Mouse (Mus musculus) T-helper 2 cell (primary cell): ENCODE measurements at regions not wholly inside any gene's neighbourhood (a gene's known extent, or its start where the extent isn't known, plus 50 kb on each side); places are given as distances from the start of the nearest gene placed in this dataset.

ENCODE experiments used
- in situ Hi-C: fragments of 300-600 bp; cut with MboI, MseI; formaldehyde crosslinking; loops from one replicate; pipeline ENCODE4 v1.15.1; 2025; ENCODE audit warnings: high pct_unique_total_duplicates

- in situ Hi-C loops, result no loop called here
Observed at GRCm38 (mm10) chr3:130978986-130979642, 131.2 kb upstream of the Lef1 start.

DNA sequence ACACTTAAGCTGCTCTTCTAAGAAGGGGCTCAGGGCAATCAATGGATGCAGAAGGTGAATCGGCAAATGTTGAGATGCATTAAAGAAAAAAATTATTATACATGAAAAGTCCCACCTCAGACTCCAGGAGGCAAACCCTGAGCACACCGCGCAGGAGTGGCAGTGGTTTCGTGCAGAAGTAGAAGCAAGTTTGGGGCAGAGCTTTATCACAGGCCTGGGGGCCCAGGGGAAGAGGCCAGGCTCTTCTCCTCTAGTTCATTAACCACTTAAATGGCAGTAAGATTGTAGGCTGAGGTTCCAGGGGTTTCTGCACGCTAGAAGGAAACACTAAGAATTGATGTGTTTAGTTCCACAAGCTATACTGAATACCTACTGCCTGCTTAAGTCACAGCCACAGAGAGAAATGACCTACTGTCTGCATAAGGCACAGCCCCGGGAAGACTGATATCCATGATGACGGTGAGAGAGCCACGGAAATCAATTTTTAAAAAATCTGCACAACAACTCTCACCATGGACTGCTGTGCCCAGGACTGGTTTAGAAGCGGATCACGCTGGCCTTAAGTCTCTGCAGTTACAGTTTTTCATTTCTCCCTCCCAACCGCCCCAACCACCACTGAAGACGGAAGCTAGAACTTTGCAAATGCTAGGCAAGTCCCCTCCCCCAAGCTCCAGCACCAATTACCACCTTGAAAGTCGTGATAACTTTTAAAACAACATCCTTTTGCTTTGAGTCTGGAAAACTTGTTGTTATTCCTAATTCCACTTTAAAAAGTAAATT is 132.2 kb upstream of the Lef1 start:
- in situ Hi-C loops, result no loop called here

DNA sequence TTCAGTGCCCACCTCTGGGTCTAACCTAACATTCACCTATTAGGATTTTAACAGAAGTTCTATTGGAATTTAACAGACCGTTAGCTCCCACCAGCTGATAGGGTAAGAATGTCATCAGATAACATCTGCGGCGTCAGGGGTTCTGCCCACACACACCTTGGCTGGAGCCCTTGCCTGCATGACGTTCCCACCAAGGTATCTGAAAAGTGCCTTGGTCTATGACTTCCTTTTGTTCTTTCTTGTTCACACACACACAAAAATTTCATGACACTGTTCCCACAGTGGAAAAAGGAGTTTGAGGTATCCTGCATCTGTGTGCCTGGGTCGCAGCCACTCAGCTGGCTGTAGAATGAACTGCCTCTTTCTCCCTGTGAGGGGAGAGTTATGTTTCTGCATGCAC is 134.1 kb upstream of the Lef1 start:
- in situ Hi-C loops, result no loop called here

DNA sequence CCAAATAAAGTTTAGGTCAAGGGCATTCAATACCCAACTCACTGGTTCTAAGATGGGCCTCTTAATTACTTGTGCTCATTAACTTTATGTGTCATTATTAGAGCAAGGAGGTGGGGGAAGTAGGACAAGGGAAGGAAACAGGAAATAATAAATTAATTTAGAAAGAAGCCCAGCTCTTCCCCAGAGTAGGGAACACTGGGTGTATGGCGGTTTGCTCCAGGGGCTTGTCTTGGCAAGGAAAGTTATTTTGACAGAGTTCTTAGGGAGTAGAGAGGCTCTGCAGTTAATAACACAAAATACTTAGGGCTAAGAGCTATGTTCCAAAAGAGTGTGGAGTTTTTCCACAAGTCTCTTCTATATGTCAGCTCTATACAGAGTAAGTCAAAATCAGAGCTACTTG is 135.0 kb upstream of the Lef1 start:
- in situ Hi-C loops, result no loop called here

DNA sequence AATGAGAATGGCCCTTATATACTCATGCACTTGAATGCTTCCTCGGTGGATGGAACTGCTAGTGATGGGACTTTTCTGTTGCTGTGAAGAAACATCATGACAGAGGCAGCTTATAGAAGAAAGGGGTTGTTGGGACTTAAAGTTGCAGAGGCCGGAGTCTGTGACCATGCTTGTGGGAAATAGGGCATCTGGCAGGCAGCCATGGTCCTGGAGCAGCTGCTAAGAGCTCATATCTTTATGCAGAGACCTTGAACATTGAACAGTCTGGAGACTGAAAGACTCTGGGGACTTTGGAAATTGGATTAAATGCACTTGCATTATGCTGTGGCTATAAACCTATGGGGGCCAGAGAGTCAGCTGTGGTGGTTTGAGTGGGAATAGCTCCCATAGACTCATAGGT is 138.1 kb upstream of the Lef1 start:
- in situ Hi-C loops, result no loop called here

DNA sequence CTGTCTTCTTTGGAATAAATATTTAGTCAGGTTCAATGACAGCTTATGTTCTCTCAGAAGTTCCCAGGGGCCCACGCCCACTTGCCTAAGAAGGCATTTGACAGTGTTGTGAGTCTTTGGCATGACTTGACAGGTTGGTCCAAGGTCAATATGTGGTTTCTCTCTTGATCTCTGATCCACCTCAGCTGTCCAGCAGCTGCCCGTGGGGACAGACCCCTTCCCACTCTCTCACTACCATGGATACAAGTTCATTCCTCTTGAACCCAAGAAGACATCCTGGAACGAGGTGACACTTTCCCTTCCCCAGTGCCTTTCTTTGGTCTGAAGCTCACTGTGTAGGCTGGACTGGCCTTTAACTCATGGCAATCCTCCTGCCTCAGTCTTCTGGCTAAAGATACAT is 145.0 kb upstream of the Lef1 start:
- in situ Hi-C loops, result no loop called here

- in situ Hi-C loops, result no loop called here
Observed at GRCm38 (mm10) chr3:130964088-130964487, 146.2 kb upstream of the Lef1 start.

DNA sequence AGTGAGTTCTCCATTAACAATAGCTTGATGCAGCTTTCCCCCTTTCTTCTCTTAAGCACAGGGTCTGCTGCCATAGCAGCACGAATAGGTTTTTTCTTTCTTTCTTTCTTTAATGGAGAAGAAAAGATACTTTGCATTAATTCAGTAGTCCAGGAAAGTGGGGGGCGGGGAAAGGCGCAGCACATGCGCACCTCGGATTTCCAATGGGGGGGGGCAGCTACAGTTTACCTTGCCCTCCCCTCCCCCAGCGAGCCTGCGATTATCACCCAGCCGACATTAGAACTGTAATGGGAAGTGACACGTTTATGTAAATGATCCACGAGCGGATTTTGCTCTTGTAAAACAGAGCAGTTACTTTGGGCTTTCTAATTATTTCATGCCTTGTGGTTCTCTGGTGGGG is 146.6 kb upstream of the Lef1 start:
- in situ Hi-C loops, result no loop called here

DNA sequence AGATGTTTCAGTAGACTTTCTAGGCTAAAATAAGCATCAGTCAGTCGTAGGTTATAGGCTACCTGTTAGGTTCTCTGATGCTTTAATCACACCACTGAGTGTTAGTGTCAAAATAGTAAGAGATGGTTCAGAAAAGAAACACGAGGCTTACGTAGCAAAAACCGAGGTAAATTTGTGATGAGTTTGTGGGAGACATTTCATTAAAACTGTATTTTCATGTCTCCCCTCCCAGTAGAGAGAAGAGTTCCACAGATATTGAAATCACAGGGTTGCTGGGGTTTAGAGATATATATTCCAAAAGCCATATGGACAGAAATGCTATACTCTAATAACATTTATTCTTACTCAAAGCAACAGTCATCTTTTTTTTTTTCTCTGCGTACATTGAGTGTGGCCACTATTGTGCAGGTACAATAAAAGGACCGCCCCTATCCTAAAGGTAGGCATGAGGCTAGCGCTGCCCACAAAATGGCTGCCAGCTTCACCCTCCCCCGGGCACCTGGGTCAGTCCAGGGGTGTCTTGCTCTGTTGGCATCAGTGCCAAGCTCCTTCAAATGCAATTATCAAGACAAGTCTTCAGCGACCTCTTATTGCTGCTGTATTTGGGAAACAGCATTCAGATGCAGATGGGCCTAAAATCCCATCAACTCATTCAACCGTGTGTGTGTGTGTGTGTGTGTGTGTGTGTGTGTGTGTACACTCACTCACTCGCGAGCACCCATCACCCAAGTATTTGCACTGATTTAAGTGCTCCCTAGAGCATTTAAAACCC is 147.4 kb upstream of the Lef1 start:
- in situ Hi-C loops, result no loop called here

DNA sequence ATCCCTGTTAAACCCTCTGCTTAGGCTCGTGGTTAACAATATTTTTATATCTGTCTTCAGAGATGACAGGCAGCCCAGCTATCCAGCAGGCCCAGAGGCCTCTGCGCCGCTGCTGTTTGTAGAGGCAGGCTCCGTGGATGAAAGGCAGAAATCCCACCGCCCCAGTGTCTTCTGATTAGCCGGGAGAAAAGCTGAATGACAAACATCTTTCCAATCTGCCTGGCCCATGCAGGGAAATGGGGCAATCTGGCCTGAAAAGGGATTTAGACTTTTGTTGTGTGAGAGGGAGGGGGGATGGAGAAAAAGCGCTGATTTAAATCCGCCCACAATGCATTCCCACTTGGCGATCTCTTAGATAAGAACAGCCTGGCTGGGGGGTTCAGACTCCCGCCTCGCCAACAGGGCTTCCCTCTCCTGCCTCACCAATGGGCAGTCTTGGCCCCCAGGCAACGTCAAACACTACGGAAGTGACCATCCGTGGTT is 148.1 kb upstream of the Lef1 start:
- in situ Hi-C loops, result no loop called here

DNA sequence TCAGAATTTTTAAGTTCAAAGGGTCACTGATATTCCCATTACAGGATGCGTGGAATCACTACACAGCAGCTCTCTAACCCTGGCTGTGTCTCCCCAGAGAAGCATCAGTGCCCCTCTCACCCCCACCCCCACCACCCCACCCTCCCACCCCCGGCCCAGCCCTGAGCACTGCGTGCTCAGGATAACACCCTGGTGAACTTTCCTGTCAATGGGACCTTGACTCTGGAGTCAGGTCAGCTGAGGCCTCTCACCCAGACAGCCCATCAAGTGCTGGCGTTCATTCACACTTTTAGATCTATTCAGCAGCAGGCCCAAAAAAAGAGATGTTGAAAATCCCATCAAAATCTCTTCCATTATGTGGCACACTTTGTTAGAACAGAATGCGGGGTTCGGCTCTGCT is 148.6 kb upstream of the Lef1 start:
- in situ Hi-C loops, result no loop called here

- in situ Hi-C loops, result loop anchor here (10.0 kb wide), 1 partner anchor 509 kb away; no protein-coding TSS in a partner anchor
Observed at GRCm38 (mm10) chr3:130955958-130956357, 154.3 kb upstream of the Lef1 start.

DNA sequence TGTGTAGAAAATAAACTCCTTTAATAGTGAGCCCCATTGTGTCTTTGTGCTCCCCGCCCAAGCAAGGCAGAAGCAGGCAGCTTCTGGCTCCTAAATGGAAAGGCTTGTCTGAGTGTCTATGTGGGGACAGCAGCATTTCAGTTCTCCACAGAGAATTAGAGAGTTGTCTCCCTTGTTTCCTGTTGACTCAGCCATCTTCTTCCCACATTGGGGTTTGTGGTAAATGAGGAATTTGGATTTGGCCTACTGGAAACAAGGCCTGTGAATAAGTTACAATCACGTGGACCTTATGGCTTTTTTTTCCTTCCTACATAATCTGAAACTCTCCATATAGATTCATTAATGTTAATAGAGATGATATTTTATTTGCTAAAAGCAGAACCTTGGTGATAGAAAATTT is 158.9 kb upstream of the Lef1 start:
- in situ Hi-C loops, result loop anchor here (10.0 kb wide), 1 partner anchor 513 kb away; no protein-coding TSS in a partner anchor

DNA sequence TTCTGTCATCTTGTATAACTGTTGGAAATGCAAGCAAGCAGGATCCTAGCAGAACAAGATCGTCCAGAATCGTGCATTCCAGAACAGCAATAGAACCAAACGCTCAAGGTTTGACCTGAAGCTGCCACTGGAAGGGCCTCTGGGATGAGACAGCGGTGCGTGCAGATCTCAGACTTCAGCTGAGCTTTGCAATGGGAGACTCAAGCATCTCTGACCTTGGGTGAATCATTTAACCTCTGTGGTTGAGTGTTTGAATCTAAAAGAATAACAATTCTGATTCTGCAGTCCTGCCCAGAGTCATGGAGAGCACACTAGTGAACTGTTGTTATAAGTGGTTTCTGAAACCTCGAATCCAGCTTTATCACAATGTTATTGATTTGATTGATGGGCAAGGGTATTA is 159.4 kb upstream of the Lef1 start:
- in situ Hi-C loops, result loop anchor here (10.0 kb wide), 1 partner anchor 514 kb away; no protein-coding TSS in a partner anchor

DNA sequence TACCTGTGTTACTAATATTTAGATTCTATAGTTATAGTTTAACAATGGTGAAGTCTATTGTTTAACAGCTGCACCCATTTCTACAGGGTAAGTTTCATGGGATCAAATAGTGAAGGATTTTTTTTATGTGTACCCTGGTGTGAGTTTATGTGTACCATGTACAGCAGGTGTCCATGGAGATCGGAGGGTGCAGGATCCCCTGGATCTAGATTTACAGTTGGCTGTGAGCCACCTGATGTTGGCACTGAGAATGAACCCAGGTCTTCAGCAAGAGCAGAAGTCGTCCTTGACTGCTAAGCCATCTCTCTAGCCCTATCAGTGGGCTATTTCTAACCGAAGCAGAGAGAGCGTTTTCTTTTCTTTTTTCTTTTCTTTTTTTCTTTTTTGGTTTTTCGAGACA is 162.4 kb upstream of the Lef1 start:
- in situ Hi-C loops, result no loop called here

DNA sequence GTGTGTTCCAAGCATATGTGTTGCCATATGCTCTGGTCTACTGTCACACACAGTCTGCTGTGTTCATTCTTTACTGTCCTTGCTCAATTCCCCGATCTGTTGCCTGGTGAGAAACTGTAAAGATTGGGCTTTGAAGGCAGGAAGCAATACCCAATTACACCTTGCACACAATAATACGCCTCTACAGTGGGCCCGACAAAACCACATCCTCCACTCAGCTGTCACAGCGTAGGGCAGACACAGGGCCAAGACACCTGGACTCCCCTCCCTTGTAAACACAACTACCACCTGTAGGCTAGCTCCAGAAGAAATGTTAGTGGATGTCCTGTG is 163.0 kb upstream of the Lef1 start:
- in situ Hi-C loops, result no loop called here

GRCm38 (mm10) chr3:130946576-130947276 is 163.5 kb upstream of the Lef1 start:
- in situ Hi-C loops, result no loop called here

DNA sequence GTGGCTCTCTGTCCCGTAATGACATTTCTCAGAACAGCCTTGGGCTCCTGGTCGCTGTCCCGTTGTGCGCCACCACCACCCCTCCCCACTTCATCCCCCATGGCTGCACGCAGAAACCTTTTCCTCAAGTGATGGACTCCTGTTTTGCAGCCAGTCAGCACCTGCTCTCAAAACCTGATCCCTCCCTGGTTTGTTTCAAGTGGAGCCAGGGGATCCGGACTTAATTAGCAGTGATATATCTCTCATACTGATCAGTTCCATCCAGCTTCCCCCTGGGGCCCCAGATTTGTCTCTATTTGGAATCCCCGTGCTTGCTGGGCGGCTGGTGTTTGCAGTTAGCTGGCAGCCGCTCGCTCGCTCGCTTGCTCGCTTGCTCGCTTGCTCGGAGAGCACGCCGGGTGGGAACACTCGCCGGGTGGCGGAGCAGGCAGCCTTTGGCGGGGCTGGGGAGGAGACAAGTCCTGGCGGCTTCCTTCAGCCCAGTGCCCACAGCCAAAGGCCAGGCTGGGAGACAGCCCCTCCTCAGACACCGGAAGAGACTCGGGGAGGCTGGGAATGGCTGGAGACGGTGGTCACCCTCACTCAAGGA is 164.3 kb upstream of the Lef1 start:
- in situ Hi-C loops, result no loop called here

- in situ Hi-C loops, result no loop called here
Observed at GRCm38 (mm10) chr3:130945396-130945795, 164.9 kb upstream of the Lef1 start.

DNA sequence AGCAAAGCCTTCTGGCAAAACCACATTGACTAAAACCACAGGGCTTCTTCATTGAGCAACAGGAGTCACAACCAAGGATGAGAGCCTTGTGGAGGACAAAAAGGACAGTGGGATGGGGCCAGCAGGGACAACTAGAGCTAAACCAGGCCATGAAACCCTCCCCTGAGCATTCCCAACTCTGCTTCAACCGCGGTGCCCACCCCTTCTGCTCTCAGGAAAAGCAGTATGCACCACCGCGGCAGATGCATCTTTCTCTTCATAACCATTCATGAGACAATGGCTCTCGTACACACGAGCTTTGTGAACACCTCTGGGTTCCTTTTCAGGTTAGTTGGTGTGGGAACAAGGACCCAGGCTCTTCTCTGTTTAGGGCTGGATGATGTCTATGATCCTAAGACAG is 166.0 kb upstream of the Lef1 start:
- in situ Hi-C loops, result no loop called here

GRCm38 (mm10) chr3:130942947-130943630 is 167.2 kb upstream of the Lef1 start:
- in situ Hi-C loops, result no loop called here
